Mouse (Mus musculus) heart, embryonic 12.5 days (tissue): ENCODE results near the gene Tspyl2. TPM values are rescaled to one million over a fixed set of nuclear protein-coding genes. Genes with fewer than 3 reads are reported as not detected.
"Not testable (repeated sequence)": the region's sequence is repeated elsewhere in the genome, so short reads cannot be mapped to it uniquely, and the experiment has no call there.

ENCODE experiments used
- ATAC-seq: fragments of 200-750 bp; cut with Nextera tagmentation; 2 replicates; pipeline ENCODE4 v1.8.0; 2017; ENCODE audit warnings: moderate TSS enrichment, moderate library complexity; ENCODE audit not compliant: insufficient number of reproducible peaks, low FRiP score
- H3K27ac ChIP-seq: fragments of 300-500 bp; sonication (generic); 2 replicates; pipeline ENCODE4 v1.5.1; 2016; ENCODE audit warnings: mild to moderate bottlenecking, moderate library complexity; ENCODE audit not compliant: poor library complexity, severe bottlenecking
- H3K27me3 ChIP-seq: fragments of 300-500 bp; sonication (generic); replicated peaks from 2 replicates; pipeline ENCODE4 v1.6.1; 2016; ENCODE audit warnings: mild to moderate bottlenecking, moderate library complexity
- H3K36me3 ChIP-seq: fragments of 300-500 bp; sonication (generic); 2 replicates; pipeline ENCODE4 v1.6.1; 2016; ENCODE audit warnings: mild to moderate bottlenecking, moderate library complexity
- H3K4me1 ChIP-seq: fragments of 300-500 bp; sonication (generic); replicated peaks from 2 replicates; pipeline ENCODE4 v1.6.1; 2016; ENCODE audit warnings: mild to moderate bottlenecking
- H3K4me2 ChIP-seq: fragments of 300-500 bp; sonication (generic); 2 replicates; pipeline ENCODE4 v1.6.1; 2016; ENCODE audit warnings: mild to moderate bottlenecking, moderate library complexity
- H3K4me3 ChIP-seq: fragments of 300-500 bp; sonication (generic); 2 replicates; pipeline ENCODE4 v1.5.1; 2016; ENCODE audit warnings: mild to moderate bottlenecking
- H3K9ac ChIP-seq: fragments of 300-500 bp; sonication (generic); 2 replicates; pipeline ENCODE4 v1.6.1; 2016; ENCODE audit warnings: mild to moderate bottlenecking, moderate library complexity
- H3K9me3 ChIP-seq: fragments of 300-500 bp; sonication (generic); replicated peaks from 2 replicates; pipeline ENCODE4 v1.6.1; 2016; ENCODE audit warnings: mild to moderate bottlenecking, moderate library complexity
- WGBS: fragments of 180-500 bp; shearing (Covaris S2); methylation state at CpG from one replicate; pipeline ENCODE4 v1.1.7; 2016; 5-methylcytosine and 5-hydroxymethylcytosine counted together
- polyA plus RNA-seq: library from polyadenylated mRNA; unstranded; fragments of >200 nt; fragmentation: Nextera tagmentation; extraction: Ambion mirVana; gene quantifications from 2 replicates; pipeline ENCODE4 v1.2.1, GENCODE M21; 2016

Gene Tspyl2
- polyA plus RNA-seq, 1 experiment from 2014 or later = 22.3 TPM

- H3K27ac ChIP-seq, H3K4me1 ChIP-seq, H3K9ac ChIP-seq, H3K9me3 ChIP-seq, ATAC-seq: not testable (repeated sequence)
- peak overlapping the region; percentile 34 for H3K4me3 ChIP-seq
- peak overlapping the region; percentile 63 for H3K4me2 ChIP-seq
- H3K36me3 ChIP-seq = peaks cover 23% of the 10 kb centered on the region
- WGBS = 36% methylated on average over 4 of the region's 4 CpGs
- H3K27me3 ChIP-seq = peaks cover 28% of the 10 kb centered on the region
Measured at GRCm38 (mm10) chrX:152336123-152336522, 6.1 kb downstream of the Tspyl2 start.

DNA sequence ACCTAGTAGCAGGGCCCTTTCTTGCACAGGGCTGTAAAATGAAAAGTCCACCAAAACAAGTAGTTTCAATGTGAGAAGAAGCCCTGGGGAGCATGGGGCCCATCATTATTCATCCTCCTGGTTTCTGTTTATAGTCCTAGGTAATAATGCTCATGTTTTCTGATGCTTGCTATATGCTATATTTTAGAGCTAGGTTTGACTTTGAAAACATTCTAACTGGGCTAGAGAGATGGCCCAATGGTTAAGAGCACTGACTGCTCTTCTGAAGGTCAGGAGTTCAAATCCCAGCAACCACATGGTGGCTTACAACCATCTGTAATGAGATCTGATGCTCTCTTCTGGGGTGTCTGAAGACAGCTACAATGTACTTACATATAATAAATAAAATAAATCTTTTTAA is 12.8 kb downstream of the Tspyl2 start:
- not testable (repeated sequence) for H3K4me3 ChIP-seq, H3K9me3 ChIP-seq, ATAC-seq, H3K36me3 ChIP-seq, H3K4me1 ChIP-seq, H3K27ac ChIP-seq, H3K9ac ChIP-seq, H3K4me2 ChIP-seq
- peaks cover 29% of the 10 kb centered on the region for H3K27me3 ChIP-seq

DNA sequence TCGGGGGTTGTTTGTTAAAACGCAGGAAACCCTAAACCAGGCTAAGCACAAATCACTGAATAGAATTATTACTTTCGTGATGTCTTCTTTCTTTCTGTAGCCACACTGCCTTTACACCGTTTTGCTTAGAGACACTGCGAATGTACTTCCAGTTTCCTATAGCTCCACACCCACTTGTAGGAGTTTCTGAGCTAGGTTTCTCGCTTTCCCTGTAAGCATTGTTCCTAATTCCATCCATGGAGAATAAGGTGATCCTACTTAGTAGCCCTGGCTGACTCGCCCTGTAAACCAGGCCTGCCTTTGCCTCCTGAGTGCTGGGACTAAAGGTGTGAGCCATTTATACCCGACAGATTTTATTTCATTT is 14.6 kb downstream of the Tspyl2 start:
- 0 out of 2 replicates have a peak, but pooled peaks have one; percentile 18 for ATAC-seq
- Histone ChIP-seq H3K4me2 (peak overlapping the region; percentile 71), H3K27ac (peak overlapping the region; percentile 38; the same call in 1 of the 2 replicates), H3K9ac (0 out of 2 replicates have a peak overlapping the region, but pooled peaks have one; percentile 24), H3K27me3 (peaks cover 26% of the 10 kb centered on the region), H3K36me3 (no peaks in the 10 kb centered on the region), H3K4me1 (no peaks in the 10 kb centered on the region), H3K4me3 (peak overlapping the region; percentile 71), H3K9me3 (no peaks in the 10 kb centered on the region)
- 18% methylated on average over 8 of the region's 8 CpGs for WGBS

- Histone ChIP-seq H3K4me2 (peak within 1 kb of the TSS; percentile 71), H3K4me3 (peak within 1 kb of the TSS; percentile 71), H3K4me1 (no peaks in the 10 kb centered on the region), H3K27me3 (peaks cover 26% of the 10 kb centered on the region), H3K36me3 (no peaks in the 10 kb centered on the region), H3K9ac (peak within 1 kb of the TSS; percentile 77), H3K27ac (peak within 1 kb of the TSS; percentile 38), H3K9me3 (no peaks in the 10 kb centered on the region)
- 5% methylated on average over 29 of the region's 29 CpGs for WGBS
- peak; percentile 98 for ATAC-seq
Measured at GRCm38 (mm10) chrX:152326996-152327688, 15.1 kb downstream of the Tspyl2 start, which contains the start of gene Kantr. Gene Kantr (minus strand): TSS chrX:152327495.

DNA sequence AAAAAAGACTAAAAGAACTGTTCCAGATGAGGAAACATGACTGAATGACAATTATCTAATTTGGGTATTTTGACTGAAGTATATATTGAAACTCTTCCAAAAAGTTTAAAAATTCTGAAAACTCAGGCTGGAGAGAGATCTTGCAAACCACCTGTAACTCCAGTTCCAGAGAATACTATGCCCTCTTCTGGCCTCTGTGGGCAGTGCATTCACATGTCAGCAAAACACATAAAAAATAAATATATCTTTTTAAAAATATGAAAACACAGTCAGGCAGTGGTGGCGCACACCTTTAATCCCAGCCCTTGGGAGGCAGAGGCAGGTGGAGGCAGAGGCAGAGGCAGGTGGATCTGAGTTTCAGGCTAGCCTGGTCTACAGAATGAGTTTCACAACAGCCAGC is 18.6 kb downstream of the Tspyl2 start:
- no peak overlapping the region for H3K9ac ChIP-seq
- ATAC-seq = no peak
- no peaks in the 10 kb centered on the region for H3K4me1 ChIP-seq
- H3K4me3 ChIP-seq = no peak overlapping the region
- H3K4me2 ChIP-seq = no peak overlapping the region
- no peak overlapping the region for H3K27ac ChIP-seq
- WGBS = 95% methylated on average over 1 of the region's 1 CpGs
- no peaks in the 10 kb centered on the region for H3K9me3 ChIP-seq
- no peaks in the 10 kb centered on the region for H3K36me3 ChIP-seq
- H3K27me3 ChIP-seq = peaks cover 17% of the 10 kb centered on the region; the same call in 1 of the 2 replicates

DNA sequence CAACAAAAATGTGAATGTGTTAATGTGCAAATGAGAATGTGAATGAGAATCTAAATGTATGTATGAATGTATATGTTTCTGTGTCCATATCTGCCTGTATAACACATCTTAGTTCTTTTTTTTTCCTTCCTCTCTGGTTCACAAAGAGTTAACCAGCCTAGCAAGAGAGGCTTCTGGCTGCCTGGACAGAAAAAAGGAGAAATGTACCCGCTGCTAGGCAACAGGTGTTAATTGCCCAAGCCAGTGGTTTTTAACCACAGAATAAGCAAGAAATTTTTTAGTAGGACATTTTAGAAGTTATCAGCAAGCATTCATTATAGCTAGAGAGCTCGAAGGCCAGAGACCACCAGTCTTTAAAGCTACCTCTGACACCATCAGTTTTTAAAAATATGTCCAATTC is 19.4 kb downstream of the Tspyl2 start:
- Histone ChIP-seq H3K9me3 (no peaks in the 10 kb centered on the region), H3K4me1 (no peaks in the 10 kb centered on the region), H3K36me3 (no peaks in the 10 kb centered on the region), H3K27me3 (peaks cover 17% of the 10 kb centered on the region; the same call in 1 of the 2 replicates), H3K27ac (no peak overlapping the region), H3K4me2 (no peak overlapping the region), H3K9ac (no peak overlapping the region), H3K4me3 (no peak overlapping the region)
- WGBS = 45% methylated on average over 2 of the region's 2 CpGs
- no peak for ATAC-seq

DNA sequence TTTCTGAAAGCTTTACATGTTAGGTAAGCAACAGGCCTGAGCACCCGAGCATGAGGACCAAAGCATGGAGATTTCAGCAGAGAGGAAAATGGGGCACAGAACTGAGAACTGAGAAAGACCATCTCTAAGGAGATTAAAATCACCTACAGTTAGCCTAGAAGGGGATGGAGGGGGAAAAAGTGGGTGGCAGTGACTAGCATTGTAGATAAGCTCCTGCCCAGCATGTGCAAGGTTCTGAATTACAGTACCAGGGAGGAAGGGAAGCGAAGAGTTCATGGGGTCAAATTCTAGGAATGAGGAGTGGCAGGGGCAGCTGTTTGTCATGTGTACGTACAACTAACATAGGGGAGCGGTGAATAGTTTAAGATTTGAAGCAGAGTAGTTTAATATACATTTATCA is 21.7 kb downstream of the Tspyl2 start:
- Histone ChIP-seq H3K27ac (no peak overlapping the region), H3K4me2 (no peak overlapping the region), H3K9me3 (no peaks in the 10 kb centered on the region), H3K27me3 (peaks cover 3% of the 10 kb centered on the region; the same call in 1 of the 2 replicates), H3K9ac (no peak overlapping the region), H3K36me3 (no peaks in the 10 kb centered on the region; the same call in 1 of the 2 replicates), H3K4me1 (no peaks in the 10 kb centered on the region), H3K4me3 (no peak overlapping the region)
- 72% methylated on average over 4 of the region's 4 CpGs for WGBS
- ATAC-seq = no peak

DNA sequence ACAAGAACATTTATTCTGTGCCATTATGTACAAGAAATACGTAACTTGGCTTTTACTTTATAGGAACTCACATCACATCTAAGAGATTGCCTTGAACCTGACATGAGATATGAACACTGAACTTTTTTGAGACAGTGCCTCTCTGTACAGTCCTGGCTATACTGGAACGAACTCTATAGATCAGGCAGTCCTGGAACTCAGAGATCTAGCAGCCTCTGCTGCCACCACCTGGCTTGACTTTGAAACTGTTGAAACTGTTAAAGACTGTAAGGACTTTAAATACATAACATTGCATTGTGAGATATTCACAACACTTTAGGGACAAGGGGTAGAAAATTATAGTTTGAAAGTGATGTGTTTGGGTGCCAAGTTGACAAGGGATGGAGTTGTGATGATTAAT is 34.3 kb downstream of the Tspyl2 start:
- ATAC-seq = 0 out of 2 replicates have a peak, but pooled peaks have one; percentile 48
- no peak overlapping the region for H3K27ac ChIP-seq
- 52% methylated on average over 2 of the region's 2 CpGs for WGBS
- H3K4me1 ChIP-seq = no peaks in the 10 kb centered on the region
- H3K27me3 ChIP-seq = no peaks in the 10 kb centered on the region
- H3K4me2 ChIP-seq = no peak overlapping the region
- no peak overlapping the region for H3K4me3 ChIP-seq
- no peaks in the 10 kb centered on the region for H3K9me3 ChIP-seq
- H3K9ac ChIP-seq = no peak overlapping the region
- no peaks in the 10 kb centered on the region for H3K36me3 ChIP-seq

DNA sequence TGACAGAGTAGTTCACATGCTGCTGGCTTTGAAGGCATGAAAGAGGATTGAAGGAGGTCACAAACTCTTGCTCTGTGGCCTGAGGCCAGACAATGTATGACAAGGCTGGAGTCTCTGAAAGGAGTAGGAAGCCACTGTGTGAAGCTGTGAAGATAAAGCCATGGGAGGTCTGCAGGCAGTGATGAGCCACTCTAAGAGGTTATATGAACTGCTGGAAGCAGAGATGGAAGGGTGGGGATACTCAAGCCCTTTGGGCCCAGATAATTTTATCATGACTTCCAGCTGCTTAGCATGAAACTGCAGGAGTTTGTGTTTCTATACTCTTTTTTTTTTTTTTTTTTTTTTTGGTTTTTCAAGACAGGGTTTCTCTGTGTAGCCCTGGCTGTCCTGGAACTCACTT is 34.9 kb downstream of the Tspyl2 start:
- Histone ChIP-seq H3K4me2 (no peak overlapping the region), H3K4me3 (no peak overlapping the region), H3K9me3 (no peaks in the 10 kb centered on the region), H3K27ac (no peak overlapping the region), H3K9ac (no peak overlapping the region), H3K36me3 (no peaks in the 10 kb centered on the region), H3K4me1 (no peaks in the 10 kb centered on the region), H3K27me3 (no peaks in the 10 kb centered on the region)
- peak; percentile 66; the same call in 1 of the 2 replicates for ATAC-seq

GRCm38 (mm10) chrX:152306224-152306623 is 36.0 kb downstream of the Tspyl2 start:
- WGBS = 84% methylated on average over 2 of the region's 2 CpGs
- H3K4me2 ChIP-seq = no peak overlapping the region
- no peak overlapping the region for H3K27ac ChIP-seq
- no peaks in the 10 kb centered on the region for H3K27me3 ChIP-seq
- H3K9me3 ChIP-seq = no peaks in the 10 kb centered on the region
- H3K36me3 ChIP-seq = no peaks in the 10 kb centered on the region
- ATAC-seq = no peak
- no peaks in the 10 kb centered on the region for H3K4me1 ChIP-seq
- no peak overlapping the region for H3K9ac ChIP-seq
- H3K4me3 ChIP-seq = no peak overlapping the region

DNA sequence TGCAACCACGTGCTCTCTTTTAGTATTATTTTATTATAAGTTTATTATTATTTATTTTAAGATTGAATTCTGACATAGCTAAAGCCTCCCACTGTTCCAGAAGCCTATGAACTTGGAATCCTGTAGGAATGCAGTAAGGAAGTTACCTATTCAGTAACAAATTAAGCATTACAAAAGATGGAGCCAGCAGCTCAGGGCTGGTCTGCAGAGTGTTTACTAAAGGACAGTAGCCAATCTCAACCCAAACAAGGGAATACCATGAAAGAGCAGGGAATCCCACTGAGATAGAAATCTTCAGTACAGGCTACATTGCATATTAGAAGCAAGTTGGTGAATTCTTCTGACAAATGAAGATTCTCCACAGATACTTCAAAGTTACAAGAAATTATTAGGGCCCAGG is 55.2 kb downstream of the Tspyl2 start:
- not testable (repeated sequence) for ATAC-seq, H3K4me2 ChIP-seq, H3K4me3 ChIP-seq, H3K9ac ChIP-seq, H3K9me3 ChIP-seq, H3K36me3 ChIP-seq, H3K27me3 ChIP-seq, H3K27ac ChIP-seq, H3K4me1 ChIP-seq
- 64% methylated on average over 1 of the region's 1 CpGs for WGBS
